Mouse (Mus musculus): Measurements from ENCODE around the gene Tprg.

Gene Tprg

GRCm38 (mm10) chr16:25286517-25286916 lies at the start of gene Tprg:
Gene Tprg (plus strand): TSS chr16:25286817.
- no peak for DNase-seq (ENCODE audit: low spot score in 2 of 2)

GRCm38 (mm10) chr16:25238274-25239050 lies 48.2 kb upstream of the Tprg start:
- no peak for DNase-seq (ENCODE audit: low spot score in 2 of 2)

- no peak for DNase-seq (ENCODE audit: low spot score in 2 of 2)
Observed at GRCm38 (mm10) chr16:25248889-25249288, 37.7 kb upstream of the Tprg start.

- no peak for DNase-seq (ENCODE audit: low spot score in 2 of 2)
Observed at GRCm38 (mm10) chr16:25250129-25250749, 36.4 kb upstream of the Tprg start.

GRCm38 (mm10) chr16:25251080-25251479 lies 35.5 kb upstream of the Tprg start:
- DNase-seq (ENCODE audit: low spot score in 2 of 2), result no peak

- DNase-seq (ENCODE audit: low spot score in 2 of 2), result no peak
Observed at GRCm38 (mm10) chr16:25254646-25255045, 32.0 kb upstream of the Tprg start.

GRCm38 (mm10) chr16:25255186-25255585 lies 31.4 kb upstream of the Tprg start:
- DNase-seq (ENCODE audit: low spot score in 2 of 2), result peak; percentile 21 to 39

GRCm38 (mm10) chr16:25255603-25256260 lies 30.9 kb upstream of the Tprg start:
- peak; percentile 57 to 81 for DNase-seq (ENCODE audit: low spot score in 2 of 2)

GRCm38 (mm10) chr16:25262306-25262705 lies 24.3 kb upstream of the Tprg start:
- no peak for DNase-seq (ENCODE audit: low spot score in 2 of 2)

- no peak for DNase-seq (ENCODE audit: low spot score in 2 of 2)
Observed at GRCm38 (mm10) chr16:25262965-25263364, 23.7 kb upstream of the Tprg start.

GRCm38 (mm10) chr16:25263520-25264149 lies 23.0 kb upstream of the Tprg start:
- peak; percentile 91 for DNase-seq (ENCODE audit: low spot score in 2 of 2)

GRCm38 (mm10) chr16:25265177-25265576 lies 21.4 kb upstream of the Tprg start:
- DNase-seq (ENCODE audit: low spot score in 2 of 2), result peak; percentile 49 to 68

- no peak for DNase-seq (ENCODE audit: low spot score in 2 of 2)
Observed at GRCm38 (mm10) chr16:25268276-25268675, 18.3 kb upstream of the Tprg start.

- DNase-seq (ENCODE audit: low spot score in 2 of 2), result no peak
Observed at GRCm38 (mm10) chr16:25282563-25282962, 4.1 kb upstream of the Tprg start.

- no peak for DNase-seq (ENCODE audit: low spot score in 2 of 2)
Observed at GRCm38 (mm10) chr16:25293753-25294152, 7.1 kb downstream of the Tprg start.

- DNase-seq (ENCODE audit: low spot score in 2 of 2), result no peak
Observed at GRCm38 (mm10) chr16:25295546-25295945, 8.9 kb downstream of the Tprg start.

- DNase-seq (ENCODE audit: low spot score in 2 of 2), result no peak
Observed at GRCm38 (mm10) chr16:25296746-25297145, 10.1 kb downstream of the Tprg start.

- no peak for DNase-seq (ENCODE audit: low spot score in 2 of 2)
Observed at GRCm38 (mm10) chr16:25298204-25298603, 11.6 kb downstream of the Tprg start.

- DNase-seq (ENCODE audit: low spot score in 2 of 2), result no peak
Observed at GRCm38 (mm10) chr16:25302616-25303015, 16.0 kb downstream of the Tprg start.

GRCm38 (mm10) chr16:25314006-25314405 lies 27.4 kb downstream of the Tprg start:
- peak; percentile 70 to 74 for DNase-seq (ENCODE audit: low spot score in 2 of 2)

- no peak for DNase-seq (ENCODE audit: low spot score in 2 of 2)
Observed at GRCm38 (mm10) chr16:25315090-25315489, 28.5 kb downstream of the Tprg start.

- DNase-seq (ENCODE audit: low spot score in 2 of 2), result no peak
Observed at GRCm38 (mm10) chr16:25325631-25326238, 39.1 kb downstream of the Tprg start.

All from right cerebral cortex, adult 2 months (tissue).